Mouse (Mus musculus): Measurements from ENCODE around the gene Zswim1.
"Not testable (repeated sequence)": the region's sequence is repeated elsewhere in the genome, so short reads cannot be mapped to it uniquely, and the experiment has no call there.

The Zswim1 gene

DNA sequence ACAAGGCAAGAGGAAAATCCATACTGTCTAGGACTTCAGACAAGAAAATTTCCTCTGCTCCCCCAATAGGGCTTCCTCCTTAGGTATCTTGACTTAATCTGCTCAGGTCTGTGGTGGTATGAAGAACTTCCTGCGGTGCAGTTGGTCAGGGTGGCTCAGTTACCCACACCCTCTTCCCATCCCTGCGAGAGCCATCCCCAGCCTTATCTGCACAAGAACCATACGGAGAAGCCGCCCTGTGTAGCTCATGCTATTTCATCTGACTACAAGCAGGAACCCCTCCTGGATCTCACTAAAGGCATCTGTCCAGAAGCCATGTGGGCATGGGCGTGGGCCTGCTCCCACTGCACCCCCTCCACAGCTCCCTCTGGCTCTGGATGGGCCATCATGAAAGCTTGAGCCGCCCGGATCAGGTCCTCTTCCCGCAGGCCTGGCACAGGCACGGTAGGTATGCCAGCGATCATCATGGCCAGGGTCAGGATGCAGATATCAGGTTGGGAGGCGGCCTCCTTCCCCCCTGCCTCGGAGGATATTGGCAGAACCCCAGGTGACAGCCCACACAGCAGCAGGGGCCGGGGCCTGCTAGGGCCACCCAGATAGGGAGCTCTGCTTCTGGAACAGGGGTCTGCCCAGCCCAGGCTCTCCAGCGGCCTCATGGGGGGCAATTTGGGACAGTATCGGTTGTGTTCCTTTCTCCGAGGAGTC is 4.8 kb downstream of the Zswim1 start:
- in situ Hi-C loops (cut with MboI, MseI) = no loop called here

- in situ Hi-C loops (cut with MboI, MseI) = no loop called here
These were observed 6.0 kb downstream of the Zswim1 start, which contains the start of gene Spata25 for GRCm38 (mm10) chr2:164828437-164828836. TSS of gene Spata25 (minus strand) at chr2:164828537.

DNA sequence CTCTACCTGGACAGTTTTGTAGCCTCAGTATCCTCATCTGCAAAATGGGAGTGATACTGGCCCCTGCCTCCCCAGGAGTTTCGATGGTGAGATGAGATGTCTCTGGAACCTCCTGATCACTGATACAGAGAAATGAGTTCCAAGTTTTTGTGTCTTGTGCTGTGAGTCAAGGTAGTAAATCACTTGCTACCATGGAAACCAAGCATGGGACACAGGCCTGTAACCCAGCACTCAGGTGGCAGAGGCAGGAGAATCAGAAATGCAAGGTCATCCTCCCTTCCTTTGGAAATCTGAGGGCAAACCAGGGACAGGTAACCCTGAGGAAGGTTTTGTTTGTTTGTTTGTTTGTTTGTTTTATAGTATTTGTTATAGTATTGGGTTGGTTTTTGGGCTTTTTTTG is 6.6 kb downstream of the Zswim1 start:
- in situ Hi-C loops (cut with MboI, MseI) = no loop called here

- in situ Hi-C loops (cut with MboI, MseI) = no loop called here
These were observed 8.5 kb downstream of the Zswim1 start for GRCm38 (mm10) chr2:164831029-164831428.

DNA sequence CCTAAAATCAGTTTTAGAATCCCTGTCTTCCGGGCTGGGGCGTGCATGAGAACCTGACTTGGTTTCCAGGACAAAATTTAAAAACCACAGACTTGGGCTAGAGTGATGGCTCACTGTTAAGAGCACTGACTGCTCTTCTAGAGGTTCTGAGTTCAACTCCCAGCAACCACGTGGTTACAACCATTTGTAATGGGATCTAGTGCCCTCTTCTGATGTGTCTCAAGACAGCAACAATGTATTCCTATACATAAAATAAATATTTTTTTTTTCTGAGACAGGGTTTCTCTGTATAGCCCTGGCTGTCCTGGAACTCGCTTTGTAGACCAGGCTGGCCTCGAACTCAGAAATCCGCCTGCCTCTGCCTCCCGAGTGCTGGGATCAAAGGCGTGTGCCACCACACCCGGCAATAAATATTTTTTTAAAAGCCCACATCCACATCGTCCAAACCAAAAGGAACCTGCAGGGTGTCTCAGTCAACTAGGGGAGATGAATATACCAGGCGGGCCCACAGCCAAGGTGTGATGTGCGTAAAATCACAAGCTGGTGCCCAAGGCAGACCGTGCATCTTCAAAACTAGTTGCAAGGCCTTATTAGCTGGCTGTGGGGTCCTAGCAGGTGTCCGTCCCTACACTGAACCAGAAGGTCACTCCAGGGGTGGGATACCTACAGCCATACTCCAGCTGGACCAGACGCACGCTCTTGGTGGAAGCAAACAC is 9.7 kb downstream of the Zswim1 start:
- in situ Hi-C loops (cut with MboI, MseI) = no loop called here

DNA sequence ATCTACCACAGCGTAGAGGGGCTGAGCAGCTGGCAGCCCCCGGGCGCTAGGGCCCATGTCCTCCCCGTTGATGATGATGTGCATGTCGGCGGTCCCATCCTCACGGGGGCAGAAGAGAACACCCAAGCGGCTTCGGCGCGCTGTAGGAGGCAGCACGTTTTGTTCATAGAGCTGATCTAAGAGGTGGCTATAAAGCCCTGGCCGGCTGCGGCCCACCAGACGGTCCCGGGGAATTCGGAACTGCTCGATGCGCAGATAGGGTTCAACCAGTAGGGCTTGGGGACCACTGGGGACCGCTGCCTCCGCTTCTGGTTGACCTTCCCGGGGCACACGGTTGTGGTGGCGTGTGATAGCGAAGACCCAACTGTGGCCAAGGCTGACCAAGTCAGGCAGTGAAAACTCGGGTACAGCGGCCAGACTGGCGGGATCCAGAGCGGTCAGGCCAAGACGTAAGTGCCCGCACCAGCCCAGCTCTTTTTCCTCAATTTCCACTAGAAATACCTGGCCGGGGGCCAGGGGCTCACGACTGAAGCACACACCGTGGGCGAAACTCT is 10.3 kb downstream of the Zswim1 start, which contains the start of gene Ctsa:
Gene Ctsa (plus strand): TSS at position 126 of the 554 bp plus-strand sequence.
- in situ Hi-C loops (cut with MboI, MseI) = no loop called here

DNA sequence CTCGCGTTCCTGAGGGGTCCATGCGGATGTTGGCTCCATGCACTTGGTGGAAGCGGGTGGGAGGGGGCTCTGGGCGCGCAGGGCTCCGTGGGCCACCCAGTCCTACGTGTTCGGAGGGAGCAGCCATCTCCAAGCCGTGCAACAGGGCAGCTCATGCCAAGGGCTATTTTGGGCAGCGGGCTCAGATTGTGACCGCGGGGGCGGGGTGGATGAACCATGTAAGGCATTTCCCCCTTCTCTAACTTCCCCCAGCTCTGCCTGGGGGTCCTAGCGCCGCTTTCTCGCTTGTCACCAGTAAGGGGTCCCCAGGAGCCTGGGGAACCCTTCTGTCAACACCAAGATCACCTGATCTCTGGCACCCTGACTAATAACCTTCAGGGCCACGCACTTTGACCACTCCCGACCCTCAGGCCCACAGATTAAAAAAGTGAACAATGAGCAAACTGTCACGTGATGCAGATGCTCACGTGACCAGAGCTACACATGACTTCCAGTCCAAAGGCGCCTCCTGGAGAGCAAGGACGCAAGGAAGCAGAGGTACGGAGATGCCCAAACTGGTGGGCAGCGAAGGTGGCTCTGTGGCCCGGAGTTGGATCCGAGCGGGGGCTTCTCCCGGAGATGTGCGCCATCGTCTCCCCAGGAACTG is 11.0 kb downstream of the Zswim1 start, which contains the start of gene Neurl2:
Gene Neurl2 (minus strand): TSS at position 143 of the 646 bp plus-strand sequence.
- in situ Hi-C loops (cut with MboI, MseI) = no loop called here

- in situ Hi-C loops (cut with MboI, MseI) = no loop called here
These were observed 12.0 kb downstream of the Zswim1 start for GRCm38 (mm10) chr2:164834531-164834930.

DNA sequence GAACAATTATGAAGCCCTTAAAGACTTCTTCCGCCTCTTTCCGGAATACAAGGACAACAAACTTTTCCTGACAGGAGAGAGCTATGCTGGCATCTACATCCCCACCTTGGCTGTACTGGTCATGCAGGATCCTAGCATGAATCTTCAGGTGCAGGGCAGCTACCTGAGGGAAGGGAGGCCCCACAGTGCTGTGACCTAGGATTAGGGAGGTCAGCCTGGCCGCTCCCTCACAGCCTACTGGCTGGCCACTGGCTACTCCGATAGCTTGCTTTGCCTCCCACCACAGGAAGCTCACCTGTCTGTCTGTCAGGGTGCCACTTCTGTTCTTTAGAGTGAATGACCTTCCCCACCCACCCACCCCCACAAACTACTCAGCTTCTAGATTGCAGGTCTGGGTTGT is 12.7 kb downstream of the Zswim1 start:
- in situ Hi-C loops (cut with MboI, MseI) = no loop called here

- in situ Hi-C loops (cut with MboI, MseI) = no loop called here
These were observed 23.3 kb downstream of the Zswim1 start for GRCm38 (mm10) chr2:164845782-164846181.

GRCm38 (mm10) chr2:164850061-164850460 is 27.6 kb downstream of the Zswim1 start:
- in situ Hi-C loops (cut with MboI, MseI) = no loop called here

GRCm38 (mm10) chr2:164855572-164855971 is 33.1 kb downstream of the Zswim1 start:
- in situ Hi-C loops (cut with MboI, MseI) = not testable (repeated sequence)

DNA sequence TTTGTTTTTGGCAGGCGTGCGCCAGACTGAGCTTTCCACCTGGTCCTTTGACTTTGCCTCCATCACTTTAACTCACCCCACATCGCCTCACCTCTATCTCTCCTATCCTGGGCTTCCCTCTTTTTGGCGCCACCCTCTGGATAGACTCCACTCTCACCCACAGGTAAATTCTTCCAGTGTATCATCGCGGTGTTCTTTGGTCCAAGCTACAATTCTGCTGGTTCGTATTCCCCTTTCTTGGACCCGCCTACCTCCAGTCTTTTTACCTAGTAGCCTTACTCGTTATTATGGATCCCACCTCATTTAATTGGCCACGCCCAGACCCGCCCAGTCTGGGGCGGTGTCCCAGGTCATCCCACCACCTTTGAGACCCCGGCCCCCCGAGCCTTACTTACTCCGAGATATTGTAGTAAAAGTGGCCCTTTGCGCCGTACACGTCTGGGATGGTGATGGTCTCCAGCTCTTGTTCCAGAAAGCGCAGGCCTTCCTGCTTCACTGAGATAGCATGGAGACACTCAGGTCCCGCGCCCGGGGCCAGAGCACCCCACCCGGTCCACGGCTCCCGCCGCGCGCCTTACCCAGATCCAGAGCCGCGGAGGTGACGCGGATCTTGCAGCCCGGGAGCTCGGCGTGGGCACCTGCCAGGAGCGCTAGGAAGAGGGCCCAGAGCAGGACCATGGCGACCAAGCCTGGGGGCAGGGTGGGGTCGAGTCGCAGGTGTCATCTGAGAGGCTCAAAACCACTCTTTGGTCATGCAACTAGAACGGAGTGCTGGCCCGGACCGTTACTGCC is 34.0 kb downstream of the Zswim1 start:
- in situ Hi-C loops (cut with MboI, MseI) = no loop called here

- in situ Hi-C loops (cut with MboI, MseI) = no loop called here
These were observed 34.8 kb downstream of the Zswim1 start, which contains the start of gene Pltp for GRCm38 (mm10) chr2:164857101-164857821. TSS of gene Pltp (minus strand) at chr2:164857711.

- in situ Hi-C loops (cut with MboI, MseI) = no loop called here
These were observed 35.5 kb downstream of the Zswim1 start for GRCm38 (mm10) chr2:164857842-164858553.

- in situ Hi-C loops (cut with MboI, MseI) = no loop called here
These were observed 36.7 kb downstream of the Zswim1 start for GRCm38 (mm10) chr2:164859155-164859554.

GRCm38 (mm10) chr2:164859640-164860432 is 37.4 kb downstream of the Zswim1 start:
- in situ Hi-C loops (cut with MboI, MseI) = no loop called here

- in situ Hi-C loops (cut with MboI, MseI) = no loop called here
These were observed 38.6 kb downstream of the Zswim1 start for GRCm38 (mm10) chr2:164861094-164861493.

All from regulatory T cell (primary cell).